Mouse (Mus musculus) neural tube, embryonic 12.5 days (tissue): ENCODE results near the gene Rbfox1. TPM values are rescaled to one million over a fixed set of nuclear protein-coding genes. Genes with fewer than 3 reads are reported as not detected.

ENCODE experiments used
- ATAC-seq: fragments of 200-750 bp; cut with Nextera tagmentation; 2 replicates; pipeline ENCODE4 v1.8.0; 2017; ENCODE audit warnings: low read depth, mild to moderate bottlenecking, moderate TSS enrichment, moderate library complexity; ENCODE audit not compliant: low FRiP score
- H3K27ac ChIP-seq: fragments of 300-500 bp; sonication (generic); 2 replicates; pipeline ENCODE4 v1.5.1; 2016
- H3K27me3 ChIP-seq: fragments of 300-500 bp; sonication (generic); replicated peaks from 2 replicates; pipeline ENCODE4 v1.6.1; 2016; ENCODE audit warnings: mild to moderate bottlenecking
- H3K36me3 ChIP-seq: fragments of 300-500 bp; sonication (generic); 2 replicates; pipeline ENCODE4 v1.6.1; 2016; ENCODE audit warnings: mild to moderate bottlenecking
- H3K4me1 ChIP-seq: fragments of 300-500 bp; sonication (generic); 2 replicates; pipeline ENCODE4 v1.6.1; 2016
- H3K4me2 ChIP-seq: fragments of 300-500 bp; sonication (generic); replicated peaks from 2 replicates; pipeline ENCODE4 v1.6.1; 2016; ENCODE audit warnings: mild to moderate bottlenecking
- H3K4me3 ChIP-seq: fragments of 300-500 bp; sonication (generic); 2 replicates; pipeline ENCODE4 v1.5.1; 2016
- H3K9ac ChIP-seq: fragments of 300-500 bp; sonication (generic); 2 replicates; pipeline ENCODE4 v1.6.1; 2016; ENCODE audit warnings: mild to moderate bottlenecking
- H3K9me3 ChIP-seq: fragments of 300-500 bp; sonication (generic); 2 replicates; pipeline ENCODE4 v1.6.1; 2016; ENCODE audit warnings: mild to moderate bottlenecking
- WGBS: fragments of 180-500 bp; shearing (Covaris S2); methylation state at CpG from one replicate; pipeline ENCODE4 v1.1.7; 2016; 5-methylcytosine and 5-hydroxymethylcytosine counted together
- polyA plus RNA-seq: library from polyadenylated mRNA; unstranded; fragments of >200 nt; fragmentation: Nextera tagmentation; extraction: Ambion mirVana; gene quantifications from 2 replicates; pipeline ENCODE4 v1.2.1, GENCODE M21; 2016

Rbfox1 gene
- polyA plus RNA-seq, 1 experiment from 2014 or later, result 80.2 TPM

- H3K9ac ChIP-seq, result no peak overlapping the region
- H3K4me3 ChIP-seq, result no peak overlapping the region
- no peak for ATAC-seq
- WGBS, result 76% methylated on average over 3 of the region's 3 CpGs
- H3K4me2 ChIP-seq, result no peak overlapping the region
- H3K36me3 ChIP-seq, result no peaks in the 10 kb centered on the region
- no peaks in the 10 kb centered on the region for H3K9me3 ChIP-seq
- no peak overlapping the region for H3K27ac ChIP-seq
- H3K27me3 ChIP-seq, result no peaks in the 10 kb centered on the region
- H3K4me1 ChIP-seq, result no peaks in the 10 kb centered on the region
These were observed 1444.0 kb downstream of the Rbfox1 start for GRCm38 (mm10) chr16:7329196-7329595.

- Histone ChIP-seq H3K4me1 (no peaks in the 10 kb centered on the region; the same call in 1 of the 2 replicates), H3K27ac (no peak overlapping the region), H3K4me2 (no peak overlapping the region), H3K4me3 (no peak overlapping the region), H3K9me3 (no peaks in the 10 kb centered on the region), H3K9ac (no peak overlapping the region), H3K27me3 (no peaks in the 10 kb centered on the region), H3K36me3 (no peaks in the 10 kb centered on the region)
- ATAC-seq, result no peak
- 49% methylated on average over 4 of the region's 4 CpGs for WGBS
These were observed 1456.0 kb downstream of the Rbfox1 start for GRCm38 (mm10) chr16:7341186-7341585.

GRCm38 (mm10) chr16:7345298-7345697 lies 1460.1 kb downstream of the Rbfox1 start:
- Histone ChIP-seq H3K27ac (no peak overlapping the region), H3K27me3 (no peaks in the 10 kb centered on the region), H3K9ac (no peak overlapping the region), H3K4me1 (no peaks in the 10 kb centered on the region; the same call in 1 of the 2 replicates), H3K4me2 (no peak overlapping the region), H3K36me3 (no peaks in the 10 kb centered on the region), H3K4me3 (no peak overlapping the region), H3K9me3 (no peaks in the 10 kb centered on the region)
- no peak for ATAC-seq
- WGBS, result 81% methylated on average over 3 of the region's 3 CpGs

- H3K27me3 ChIP-seq, result no peaks in the 10 kb centered on the region
- no peak for ATAC-seq
- no peak overlapping the region for H3K4me3 ChIP-seq
- no peak overlapping the region for H3K9ac ChIP-seq
- H3K36me3 ChIP-seq, result no peaks in the 10 kb centered on the region
- WGBS, result 30% methylated on average over 11 of the region's 11 CpGs
- no peak overlapping the region for H3K4me2 ChIP-seq
- no peaks in the 10 kb centered on the region for H3K9me3 ChIP-seq
- H3K27ac ChIP-seq, result no peak overlapping the region
- H3K4me1 ChIP-seq, result no peaks in the 10 kb centered on the region; the same call in 1 of the 2 replicates
These were observed 1461.0 kb downstream of the Rbfox1 start for GRCm38 (mm10) chr16:7346001-7346625.

DNA sequence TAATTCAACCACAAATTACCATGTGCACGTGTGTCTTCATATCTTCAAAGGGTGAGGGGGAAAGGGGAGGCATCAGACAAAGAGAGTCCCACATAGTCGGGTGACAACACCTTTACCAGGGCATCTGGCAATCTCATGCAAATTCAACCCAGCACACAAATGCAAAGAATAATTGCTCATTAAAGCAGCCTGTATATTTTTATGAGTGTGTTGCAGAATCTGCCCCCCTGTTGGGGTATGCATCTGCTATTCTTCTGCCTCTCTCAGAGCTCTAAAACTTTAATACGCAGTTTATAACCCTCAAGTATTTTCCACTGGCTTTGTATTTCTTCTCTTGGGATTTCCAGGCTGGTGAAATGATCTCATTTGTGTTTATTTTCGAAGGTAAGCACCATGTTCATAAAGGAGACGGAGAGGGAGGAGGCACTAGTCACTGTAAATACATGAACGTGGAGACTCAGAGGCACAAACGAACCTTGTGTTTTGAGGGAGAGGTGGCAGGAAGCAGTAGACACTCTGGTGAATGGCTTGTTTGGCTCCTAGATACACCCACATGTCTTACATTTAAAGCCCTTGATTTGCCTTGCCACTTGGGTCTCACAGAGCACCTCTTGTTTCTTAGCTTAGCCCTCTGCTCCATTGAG lies 1462.5 kb downstream of the Rbfox1 start:
- H3K9ac ChIP-seq, result no peak overlapping the region
- no peaks in the 10 kb centered on the region for H3K9me3 ChIP-seq
- no peak overlapping the region for H3K4me3 ChIP-seq
- 46% methylated on average over 7 of the region's 7 CpGs for WGBS
- H3K4me2 ChIP-seq, result no peak overlapping the region
- peak; percentile 52; the same call in 1 of the 2 replicates for ATAC-seq
- H3K4me1 ChIP-seq, result no peaks in the 10 kb centered on the region; the same call in 1 of the 2 replicates
- no peaks in the 10 kb centered on the region for H3K36me3 ChIP-seq
- H3K27me3 ChIP-seq, result no peaks in the 10 kb centered on the region
- 0 out of 2 replicates have a peak overlapping the region, but pooled peaks have one; percentile 3 for H3K27ac ChIP-seq

GRCm38 (mm10) chr16:7352808-7353207 lies 1467.7 kb downstream of the Rbfox1 start:
- Histone ChIP-seq H3K9ac (no peak overlapping the region), H3K9me3 (no peaks in the 10 kb centered on the region), H3K4me3 (no peak overlapping the region), H3K27ac (no peak overlapping the region), H3K36me3 (no peaks in the 10 kb centered on the region), H3K27me3 (no peaks in the 10 kb centered on the region), H3K4me1 (no peaks in the 10 kb centered on the region), H3K4me2 (no peak overlapping the region)
- WGBS, result 70% methylated on average over 16 of the region's 16 CpGs
- no peak for ATAC-seq

DNA sequence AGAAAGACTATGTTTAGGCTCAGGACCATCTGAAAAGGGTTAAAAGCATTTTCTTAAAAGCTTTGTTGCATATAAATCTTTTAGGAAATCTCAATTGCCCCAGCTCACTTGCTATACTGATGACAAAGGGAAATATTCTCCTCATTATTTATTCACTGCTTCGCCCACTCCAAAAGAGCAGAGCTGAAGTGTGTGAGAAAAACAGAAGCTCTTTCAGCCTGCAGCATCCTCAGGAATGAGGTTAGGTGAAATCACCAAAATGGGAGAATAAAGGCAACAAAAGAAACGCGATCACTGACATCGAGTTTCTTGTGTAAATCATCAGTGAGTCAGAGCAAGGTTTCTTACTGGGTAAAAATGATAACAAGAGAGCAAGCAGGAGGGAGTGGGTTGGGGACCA lies 1469.0 kb downstream of the Rbfox1 start:
- H3K27ac ChIP-seq, result no peak overlapping the region
- no peaks in the 10 kb centered on the region for H3K9me3 ChIP-seq
- ATAC-seq, result no peak
- H3K4me1 ChIP-seq, result no peaks in the 10 kb centered on the region
- no peak overlapping the region for H3K9ac ChIP-seq
- 68% methylated on average over 4 of the region's 4 CpGs for WGBS
- no peaks in the 10 kb centered on the region for H3K27me3 ChIP-seq
- H3K4me3 ChIP-seq, result no peak overlapping the region
- H3K4me2 ChIP-seq, result no peak overlapping the region
- no peaks in the 10 kb centered on the region for H3K36me3 ChIP-seq

DNA sequence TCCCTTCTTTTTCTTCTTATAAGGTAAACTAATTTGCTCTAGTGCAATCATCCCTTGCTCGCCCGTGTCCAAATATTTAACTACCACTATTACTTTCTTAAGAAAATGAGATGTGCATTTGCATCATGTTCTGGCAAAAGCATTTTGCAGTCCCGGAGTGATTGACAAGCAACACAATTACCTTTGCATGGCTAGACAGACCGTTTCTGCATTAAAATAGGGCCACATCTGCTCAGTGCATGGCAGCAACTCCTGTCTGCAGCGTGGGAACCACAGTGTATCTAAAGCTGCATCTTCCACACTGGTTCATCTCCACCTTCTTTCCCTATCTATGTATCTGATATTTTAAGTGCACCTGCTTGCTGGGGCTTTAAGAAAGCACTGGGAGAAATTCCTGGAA lies 1473.9 kb downstream of the Rbfox1 start:
- ATAC-seq, result no peak
- no peak overlapping the region for H3K4me2 ChIP-seq
- H3K4me3 ChIP-seq, result no peak overlapping the region
- no peak overlapping the region for H3K9ac ChIP-seq
- H3K36me3 ChIP-seq, result no peaks in the 10 kb centered on the region
- H3K9me3 ChIP-seq, result no peaks in the 10 kb centered on the region
- WGBS, result 69% methylated on average over 5 of the region's 5 CpGs
- no peak overlapping the region for H3K27ac ChIP-seq
- no peaks in the 10 kb centered on the region for H3K4me1 ChIP-seq
- H3K27me3 ChIP-seq, result no peaks in the 10 kb centered on the region

DNA sequence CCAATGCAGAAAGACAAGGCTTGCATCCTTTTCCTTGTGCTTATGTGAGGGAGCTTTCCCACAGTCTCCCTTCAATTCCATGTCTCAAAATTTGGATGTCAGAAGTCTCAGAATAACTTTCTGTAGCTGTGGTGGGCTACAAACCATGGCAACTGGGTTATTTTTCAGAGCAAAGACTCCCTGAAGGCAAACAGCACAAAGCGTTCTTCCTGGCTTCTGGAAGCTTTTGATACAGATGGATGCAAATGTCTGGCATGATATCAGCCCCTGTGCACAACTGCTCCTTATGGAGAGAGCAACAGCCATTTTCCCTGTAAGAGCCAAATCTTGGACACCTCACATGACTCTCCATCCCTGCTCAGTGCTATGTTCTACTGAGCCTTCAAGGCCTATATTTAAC lies 1475.6 kb downstream of the Rbfox1 start:
- WGBS, result 89% methylated on average over 1 of the region's 1 CpGs
- H3K9ac ChIP-seq, result no peak overlapping the region
- no peaks in the 10 kb centered on the region for H3K4me1 ChIP-seq

GRCm38 (mm10) chr16:7365878-7366277 lies 1480.7 kb downstream of the Rbfox1 start:
- H3K4me3 ChIP-seq, result no peak overlapping the region
- no peak overlapping the region for H3K9ac ChIP-seq
- no peak overlapping the region for H3K4me2 ChIP-seq
- H3K9me3 ChIP-seq, result no peaks in the 10 kb centered on the region
- no peak for ATAC-seq
- H3K4me1 ChIP-seq, result no peaks in the 10 kb centered on the region
- H3K27me3 ChIP-seq, result no peaks in the 10 kb centered on the region
- no peak overlapping the region for H3K27ac ChIP-seq
- no peaks in the 10 kb centered on the region for H3K36me3 ChIP-seq

More for the DNA sequence above, 1475.6 kb downstream of the Rbfox1 start:
- no peaks in the 10 kb centered on the region for H3K36me3 ChIP-seq
- H3K4me3 ChIP-seq, result no peak overlapping the region
- no peaks in the 10 kb centered on the region for H3K9me3 ChIP-seq
- no peak for ATAC-seq
- H3K27ac ChIP-seq, result no peak overlapping the region
- no peaks in the 10 kb centered on the region for H3K27me3 ChIP-seq
- no peak overlapping the region for H3K4me2 ChIP-seq

GRCm38 (mm10) chr16:7374146-7374545 lies 1489.0 kb downstream of the Rbfox1 start:
- H3K4me1 ChIP-seq, result no peaks in the 10 kb centered on the region
- H3K9me3 ChIP-seq, result no peaks in the 10 kb centered on the region
- H3K27ac ChIP-seq, result no peak overlapping the region
- H3K9ac ChIP-seq, result no peak overlapping the region
- no peak overlapping the region for H3K4me3 ChIP-seq
- no peak for ATAC-seq
- H3K4me2 ChIP-seq, result no peak overlapping the region
- H3K36me3 ChIP-seq, result no peaks in the 10 kb centered on the region
- H3K27me3 ChIP-seq, result no peaks in the 10 kb centered on the region
- 75% methylated on average over 3 of the region's 3 CpGs for WGBS

DNA sequence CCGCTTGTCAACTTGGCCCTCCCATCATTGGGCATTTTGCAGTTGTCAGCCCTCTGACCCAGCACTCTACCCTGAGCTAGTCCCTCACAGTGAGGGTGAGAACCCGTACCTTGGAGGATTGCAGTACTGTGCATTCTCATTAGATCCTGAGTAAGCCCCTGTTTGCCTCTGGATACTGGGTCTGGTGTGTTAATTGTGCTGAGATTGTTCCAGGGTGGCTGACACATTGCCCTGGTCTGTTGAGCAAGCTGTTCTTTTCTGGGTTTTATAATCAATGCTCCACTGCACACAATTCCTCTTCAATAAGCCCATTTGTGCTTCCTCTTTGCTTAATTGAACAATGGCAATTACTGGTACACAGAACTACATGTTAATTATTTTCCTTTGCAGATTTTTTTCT lies 1489.5 kb downstream of the Rbfox1 start:
- 61% methylated on average over 2 of the region's 2 CpGs for WGBS

GRCm38 (mm10) chr16:7396101-7396500 lies 1510.9 kb downstream of the Rbfox1 start:
- no peak for ATAC-seq
- Histone ChIP-seq H3K4me2 (no peak overlapping the region), H3K4me1 (no peaks in the 10 kb centered on the region), H3K9me3 (no peaks in the 10 kb centered on the region), H3K27me3 (no peaks in the 10 kb centered on the region), H3K36me3 (no peaks in the 10 kb centered on the region), H3K4me3 (no peak overlapping the region), H3K9ac (no peak overlapping the region), H3K27ac (no peak overlapping the region)

More for the DNA sequence above, 1489.5 kb downstream of the Rbfox1 start:
- H3K4me2 ChIP-seq, result no peak overlapping the region
- no peak for ATAC-seq
- no peaks in the 10 kb centered on the region for H3K36me3 ChIP-seq
- H3K4me1 ChIP-seq, result no peaks in the 10 kb centered on the region
- no peak overlapping the region for H3K9ac ChIP-seq
- no peaks in the 10 kb centered on the region for H3K27me3 ChIP-seq
- no peak overlapping the region for H3K4me3 ChIP-seq
- no peak overlapping the region for H3K27ac ChIP-seq
- H3K9me3 ChIP-seq, result no peaks in the 10 kb centered on the region
